Mouse (Mus musculus) Patski (cell line): Measurements from ENCODE around the gene Gm5580. TPM values are rescaled to one million over a fixed set of nuclear protein-coding genes. Genes with fewer than 3 reads are reported as not detected.
A peak's percentile ranks its signal among the peaks of the same experiment; 100 is the strongest.
"Not testable (repeated sequence)": the region's sequence is repeated elsewhere in the genome, so short reads cannot be mapped to it uniquely, and the experiment has no call there.

Experiments used
- ATAC-seq: fragments of 100-300 bp; one replicate; pipeline ENCODE4 v1.8.0; 2021
- CTCF ChIA-PET: fragments of 350-600 bp; sonication (Branson Sonifier 250); formaldehyde crosslinking; loops from one replicate; lab custom pipeline; 2022; ENCODE audit warnings: inconsistent platforms; lab: Charles Lee
- POLR2A ChIA-PET: fragments of 350-600 bp; sonication (Branson Sonifier 250); formaldehyde crosslinking; loops from one replicate; lab custom pipeline; 2022; ENCODE audit warnings: antibody characterized with exemption, inconsistent platforms; lab: Charles Lee
- DNase-seq: peaks from one replicate; pipeline ENCODE4 v3.0.0-alpha.2; 2011; ENCODE audit warnings: low read depth, low spot score
- H3K27me3 ChIP-seq: fragments of 371-371 bp; one replicate; pipeline ENCODE4 v1.5.1; 2021
- CTCF ChIP-seq: fragments of 100-300 bp; IDR thresholded peaks from one replicate; pipeline ENCODE4 v1.5.1; 2021
- in situ Hi-C: fragments of 300-500 bp; cut with MboI; formaldehyde crosslinking; loops from 3 replicates; pipeline ENCODE4 v1.11.1; 2018; ENCODE audit warnings: low pct_unique_long_range_greater_than_20kb, mixed read lengths
- polyA plus RNA-seq: library from polyadenylated mRNA; unstranded; gene quantifications from one replicate; pipeline ENCODE4 v1.2.3, GENCODE M21; 2021

The Gm5580 gene
- polyA plus RNA-seq: 17.2 TPM

- DNase-seq, ATAC-seq, POLR2A ChIA-PET, CTCF ChIA-PET: not testable (repeated sequence)
- peaks cover 36% of the 10 kb centered on the region for H3K27me3 ChIP-seq
- in situ Hi-C loops: loop anchor here (25.0 kb wide), 1 partner anchor 514 kb away; no protein-coding TSS in a partner anchor
Measured at GRCm38 (mm10) chr6:116550841-116551240, at the start of gene Gm5580. Gm5580 (plus strand) TSS chr6:116551141.

- H3K27me3 ChIP-seq, ATAC-seq, POLR2A ChIA-PET, in situ Hi-C loops, DNase-seq, CTCF ChIA-PET: not testable (repeated sequence)
Measured at GRCm38 (mm10) chr6:116506302-116507003, 44.5 kb upstream of the Gm5580 start, which contains the start of gene Olfr212. Olfr212 (plus strand) TSS chr6:116506516.

- CTCF ChIA-PET: no interaction called here
- in situ Hi-C loops: no loop called here
- no peak for DNase-seq
Measured at GRCm38 (mm10) chr6:116514832-116515231, 36.1 kb upstream of the Gm5580 start.

GRCm38 (mm10) chr6:116538156-116538555 is 12.8 kb upstream of the Gm5580 start, which contains the start of gene Olfr213:
Olfr213 (plus strand) TSS chr6:116538456.
- H3K27me3 ChIP-seq: peaks cover 32% of the 10 kb centered on the region
- CTCF ChIA-PET: no interaction called here
- DNase-seq: no peak
- ATAC-seq: no peak
- in situ Hi-C loops: no loop called here
- POLR2A ChIA-PET: no interaction called here
- no peak for TF ChIP-seq CTCF

More at GRCm38 (mm10) chr6:116514832-116515231, 36.1 kb upstream of the Gm5580 start:
- no peak for ATAC-seq
- TF ChIP-seq CTCF: no peak
- H3K27me3 ChIP-seq: peaks cover 27% of the 10 kb centered on the region
- POLR2A ChIA-PET: no interaction called here

GRCm38 (mm10) chr6:116542500-116542899 is 8.4 kb upstream of the Gm5580 start:
- DNase-seq (no peak), ATAC-seq (no peak)
- in situ Hi-C loops: no loop called here
- ChIA-PET POLR2A (no interaction called here), CTCF (no interaction called here)
- no peak for TF ChIP-seq CTCF
- peaks cover 56% of the 10 kb centered on the region for H3K27me3 ChIP-seq

- peaks cover 41% of the 10 kb centered on the region for H3K27me3 ChIP-seq
- POLR2A ChIA-PET: no interaction called here
- CTCF ChIA-PET: no interaction called here
- ATAC-seq (no peak), DNase-seq (no peak)
- in situ Hi-C loops: loop anchor here (25.0 kb wide), 1 partner anchor 517 kb away; no protein-coding TSS in a partner anchor
- TF ChIP-seq CTCF: no peak
Measured at GRCm38 (mm10) chr6:116553935-116554334, 3.0 kb downstream of the Gm5580 start, which contains the start of gene Olfr214. Olfr214 (plus strand) TSS chr6:116554235.

GRCm38 (mm10) chr6:116554952-116555351 is 4.0 kb downstream of the Gm5580 start:
- in situ Hi-C loops: loop anchor here (25.0 kb wide), 1 partner anchor 518 kb away; no protein-coding TSS in a partner anchor
- DNase-seq (no peak), ATAC-seq (no peak)
- H3K27me3 ChIP-seq: peaks cover 46% of the 10 kb centered on the region
- TF ChIP-seq CTCF: no peak
- ChIA-PET POLR2A (no interaction called here), CTCF (no interaction called here)

GRCm38 (mm10) chr6:116569834-116570233 is 18.9 kb downstream of the Gm5580 start:
- peak; percentile 56 for TF ChIP-seq CTCF
- in situ Hi-C loops: loop anchor here (25.0 kb wide), 1 partner anchor 533 kb away; no protein-coding TSS in a partner anchor
- H3K27me3 ChIP-seq: peaks cover 32% of the 10 kb centered on the region
- ATAC-seq (no peak), DNase-seq (no peak)
- CTCF ChIA-PET: interaction anchor here (1.4 kb wide), 1 partner anchor 372 kb away, joined by 3 read pairs; no protein-coding TSS in a partner anchor
- POLR2A ChIA-PET: interaction anchor here (1.0 kb wide), 1 partner anchor 10 kb away, joined by 3 read pairs; no protein-coding TSS in a partner anchor

- ATAC-seq: no peak
- ChIA-PET CTCF (no interaction called here), POLR2A (no interaction called here)
- H3K27me3 ChIP-seq: peaks cover 60% of the 10 kb centered on the region
- TF ChIP-seq CTCF: no peak
- DNase-seq: no peak
- in situ Hi-C loops: no loop called here
Measured at GRCm38 (mm10) chr6:116584095-116584494, 33.2 kb downstream of the Gm5580 start, which contains the start of gene Olfr215. Olfr215 (minus strand) TSS chr6:116584195.

GRCm38 (mm10) chr6:116600969-116601368 is 50.0 kb downstream of the Gm5580 start:
- peaks cover 43% of the 10 kb centered on the region for H3K27me3 ChIP-seq
- in situ Hi-C loops, ATAC-seq, CTCF ChIA-PET, DNase-seq, POLR2A ChIA-PET: not testable (repeated sequence)

Other genes with a start within 250 kb of the Gm5580 start
- 78.7 TPM for gene March8, start 213.1 kb upstream of the Gm5580 start, polyA plus RNA-seq
- not detected for gene Alox5, start 90.0 kb upstream of the Gm5580 start, polyA plus RNA-seq
- not detected for gene Olfr211, start 62.0 kb upstream of the Gm5580 start, polyA plus RNA-seq
- gene Olfr212, start 44.6 kb upstream of the Gm5580 start, polyA plus RNA-seq: 0.04 TPM
- not detected for gene Olfr213, start 12.7 kb upstream of the Gm5580 start, polyA plus RNA-seq
- not detected for gene Olfr214, start 3.1 kb downstream of the Gm5580 start, polyA plus RNA-seq
- not detected for gene Olfr215, start 33.1 kb downstream of the Gm5580 start, polyA plus RNA-seq
- 43.7 TPM for gene Zfp422, start 77.9 kb downstream of the Gm5580 start, polyA plus RNA-seq
- gene Depp1, start 99.5 kb downstream of the Gm5580 start, polyA plus RNA-seq: 11.1 TPM
- 0.71 TPM for gene Rassf4, start 122.8 kb downstream of the Gm5580 start, polyA plus RNA-seq
- gene Tmem72, start 165.8 kb downstream of the Gm5580 start, polyA plus RNA-seq: 7.8 TPM